Mouse (Mus musculus): ENCODE data around the gene Usp13.

Gene Usp13

DNA sequence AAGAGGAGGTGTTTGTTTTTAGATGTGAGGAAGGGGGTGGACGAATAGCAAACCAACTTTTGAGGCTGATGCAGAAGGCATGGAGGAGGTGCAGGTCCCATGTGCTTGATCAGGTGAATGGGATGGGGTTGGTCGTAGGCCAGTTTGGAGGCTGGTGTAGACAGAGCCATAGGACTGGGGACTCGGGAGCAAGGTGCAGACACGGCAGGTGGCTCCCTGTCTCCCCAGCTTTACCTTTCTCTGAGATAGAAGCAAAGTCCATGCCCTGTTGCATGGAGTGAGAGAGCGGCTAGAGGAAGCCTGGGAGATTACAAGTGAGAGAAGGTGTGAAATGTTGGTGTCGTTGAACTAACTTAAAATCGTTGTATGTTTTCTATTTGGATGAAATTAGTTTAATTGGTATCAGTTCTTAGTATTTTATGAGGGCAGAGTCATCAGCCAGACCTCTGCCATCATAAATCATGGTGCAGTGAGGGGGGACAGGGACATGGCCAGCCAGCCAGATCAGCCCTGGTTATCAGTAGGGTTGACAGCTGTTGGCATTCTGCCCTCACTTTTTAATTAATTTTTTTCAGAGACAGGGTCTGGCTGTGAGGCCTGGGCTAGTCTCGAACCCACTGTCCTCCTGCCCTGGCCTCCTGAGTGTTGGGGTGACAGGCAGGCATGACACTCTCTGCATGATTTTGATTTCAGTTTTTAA is 122.6 kb downstream of the Usp13 start:
- no peak for DNase-seq (ENCODE audit: low spot score in 2 of 2)

DNA sequence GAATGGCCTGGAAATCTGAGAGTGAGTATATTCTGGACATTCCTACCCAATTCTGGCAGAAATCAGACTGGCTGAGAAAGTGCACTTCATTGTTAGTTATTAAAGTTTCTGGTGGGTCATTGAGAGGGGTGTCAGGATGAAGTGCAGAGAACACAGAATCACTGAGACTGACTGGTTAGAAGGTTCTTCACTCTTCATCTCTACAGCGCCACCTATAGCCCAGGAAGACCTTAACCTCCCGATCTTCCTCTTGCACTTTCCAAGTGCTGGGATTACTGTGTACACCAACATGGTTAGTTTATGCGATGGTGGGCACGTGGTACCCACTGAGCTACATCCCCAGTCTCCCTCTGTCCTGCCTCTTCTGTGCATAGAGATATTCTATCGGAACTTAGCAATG is 130.1 kb downstream of the Usp13 start:
- no peak for DNase-seq (ENCODE audit: low spot score in 2 of 2)

DNA sequence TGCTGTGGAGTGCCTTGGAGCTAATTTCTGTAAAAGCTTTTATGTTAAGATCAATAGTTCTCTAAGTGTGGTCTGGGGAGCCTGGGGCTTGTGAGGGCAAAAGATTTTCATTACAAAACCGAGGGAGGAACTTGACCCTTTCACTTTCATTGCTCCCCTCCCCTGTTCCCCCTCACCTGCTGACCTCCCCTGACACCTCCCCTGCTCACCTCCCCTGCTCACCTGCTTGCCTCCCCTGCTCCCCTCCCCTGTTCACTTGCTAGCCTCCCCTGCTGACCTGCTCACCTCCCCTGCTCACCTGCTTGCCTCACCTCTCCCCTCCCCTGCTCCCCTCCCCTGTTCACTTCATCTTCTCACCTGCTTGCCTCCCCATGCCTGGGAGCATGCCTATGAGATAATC is 134.0 kb downstream of the Usp13 start:
- DNase-seq (ENCODE audit: low spot score in 2 of 2): no peak

DNA sequence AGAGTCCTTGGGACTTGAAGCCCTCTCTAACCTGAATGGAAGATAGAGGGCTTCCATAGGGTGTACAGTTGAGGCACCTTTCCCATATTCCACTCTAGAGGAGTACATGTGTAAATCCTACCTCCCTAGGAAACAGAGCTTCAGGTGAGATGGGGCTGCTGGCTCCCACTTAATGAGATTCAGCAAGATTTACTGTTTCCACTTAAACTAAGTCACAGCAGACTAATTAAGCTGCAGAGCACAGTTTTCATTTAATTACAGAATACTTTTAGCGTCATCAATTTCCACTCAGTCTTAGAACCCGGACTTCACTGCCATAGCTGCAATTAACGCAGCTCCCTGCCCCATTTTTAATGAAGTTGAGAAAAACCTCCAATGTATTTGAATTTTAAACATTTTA is 144.1 kb downstream of the Usp13 start:
- DNase-seq (ENCODE audit: low spot score in 2 of 2): no peak

DNA sequence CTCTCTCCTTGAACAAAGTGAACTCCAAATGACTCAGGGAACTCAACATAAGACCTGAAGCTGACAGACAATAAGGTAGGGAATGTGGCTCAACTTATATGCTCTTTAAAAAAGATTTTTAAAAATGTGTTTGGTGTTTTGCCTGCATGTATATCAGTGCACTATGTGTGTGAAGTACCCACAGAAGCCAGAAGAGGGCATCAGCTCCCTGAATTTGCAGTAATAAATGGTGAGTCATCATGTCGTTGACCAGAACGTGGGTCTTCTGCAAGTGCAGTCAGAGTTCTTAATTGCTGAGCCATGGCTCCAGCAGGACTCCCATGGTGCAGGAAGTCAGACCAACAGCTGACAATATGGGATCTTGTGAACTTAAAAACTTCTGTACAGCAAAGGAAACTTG is 148.2 kb downstream of the Usp13 start:
- DNase-seq (ENCODE audit: low spot score in 2 of 2): no peak

DNA sequence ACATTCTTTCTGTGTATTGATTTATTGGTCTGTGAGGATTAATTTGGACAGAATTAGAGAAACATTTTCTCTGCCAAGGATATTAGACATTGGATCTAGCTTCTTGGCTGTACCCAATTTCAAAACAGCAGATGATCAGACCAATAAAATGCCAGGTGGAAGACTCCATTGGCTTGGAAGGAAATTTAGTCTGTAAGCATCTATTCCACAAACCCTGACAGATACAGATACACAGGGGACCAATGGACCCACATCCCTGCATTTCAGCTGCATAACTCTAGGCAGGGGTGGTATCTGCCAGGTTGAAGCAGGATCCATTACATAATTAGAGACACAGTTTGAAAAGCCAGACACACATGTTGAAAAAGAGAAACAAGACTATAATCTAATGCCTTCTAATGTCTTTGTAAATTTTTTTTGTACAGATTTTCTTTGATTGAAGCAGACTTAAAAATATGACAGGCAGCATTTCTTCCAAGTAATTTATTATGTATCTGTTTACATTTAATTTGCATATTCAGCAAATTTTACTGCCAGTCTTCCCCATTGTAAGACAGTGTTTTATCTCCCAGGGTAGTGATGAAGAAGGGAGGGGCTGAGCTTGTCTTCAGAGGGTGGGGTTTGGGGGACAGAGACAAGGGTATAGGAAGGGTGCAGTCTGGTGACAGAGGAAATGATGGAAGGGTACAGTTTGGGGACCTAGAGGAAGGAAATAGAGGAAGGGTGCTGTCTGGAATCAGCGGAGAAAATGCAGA is 151.5 kb downstream of the Usp13 start:
- no peak for DNase-seq (ENCODE audit: low spot score in 2 of 2)

DNA sequence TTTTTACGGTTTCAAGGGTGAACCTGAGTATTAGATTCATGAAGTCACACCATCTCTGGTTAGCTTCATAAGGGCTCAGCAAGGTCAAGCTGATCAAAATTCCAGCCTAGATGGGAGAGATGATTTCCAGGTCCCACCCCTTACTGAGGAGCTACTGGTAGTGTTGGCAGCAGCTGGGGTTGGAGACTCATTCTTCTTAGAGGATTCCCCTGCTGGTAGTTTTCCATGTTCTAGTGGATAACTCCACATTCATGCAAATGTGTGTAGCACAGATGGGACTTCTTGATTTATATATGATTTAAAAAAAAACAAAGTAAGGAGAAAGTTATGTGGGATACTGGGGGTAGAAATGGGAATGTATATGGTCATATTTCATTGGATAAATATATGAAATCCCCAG is 152.9 kb downstream of the Usp13 start:
- DNase-seq (ENCODE audit: low spot score in 2 of 2): no peak

DNA sequence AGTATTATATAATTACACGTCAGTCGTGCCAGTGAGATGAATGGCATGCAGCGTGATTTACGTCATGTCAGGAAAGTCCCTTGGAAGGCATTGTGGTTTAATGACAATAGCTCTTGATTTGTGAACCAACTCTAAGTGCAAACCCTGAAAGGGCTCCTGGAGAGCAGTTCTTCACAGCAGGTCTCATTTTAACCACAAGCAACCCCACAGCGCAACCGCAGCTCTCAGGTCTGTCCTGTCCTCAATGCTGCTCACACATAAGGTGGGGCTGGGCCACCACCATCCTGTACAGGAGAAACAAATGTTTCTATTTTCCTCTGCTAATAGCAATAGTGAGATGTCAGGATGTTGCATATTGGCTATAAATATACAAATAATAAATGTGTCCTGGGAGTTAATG is 161.9 kb downstream of the Usp13 start:
- DNase-seq (ENCODE audit: low spot score in 2 of 2): no peak

DNA sequence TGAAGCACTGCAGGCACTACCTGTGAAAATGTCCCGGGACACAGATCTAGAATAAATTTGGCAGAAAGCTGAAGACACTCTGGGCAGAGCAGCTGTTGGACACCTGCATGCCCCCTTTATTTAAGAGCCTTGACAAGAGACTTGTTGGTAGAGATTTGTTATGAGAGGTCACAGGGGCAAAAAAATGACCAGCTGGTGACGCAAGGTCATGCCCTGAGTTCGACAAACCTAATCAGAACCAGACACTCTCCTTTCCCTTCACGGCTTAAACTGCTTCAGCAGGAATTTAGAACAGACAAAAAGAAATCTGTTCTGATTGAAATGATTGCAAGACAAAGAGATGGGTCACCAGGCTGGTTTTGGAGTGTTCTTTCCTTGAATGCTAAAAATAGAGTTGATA is 162.6 kb downstream of the Usp13 start:
- no peak for DNase-seq (ENCODE audit: low spot score in 2 of 2)

- DNase-seq (ENCODE audit: low spot score in 2 of 2): no peak
Observed at GRCm38 (mm10) chr3:32985141-32985540, 167.8 kb downstream of the Usp13 start.
